Mouse (Mus musculus) ES-E14 (cell line): ENCODE data around the gene Fam193b. TPM values are rescaled to one million over a fixed set of nuclear protein-coding genes. Genes with fewer than 3 reads are reported as not detected.

Experiments used
- DNase-seq: peaks from one replicate; pipeline ENCODE4 v3.0.0-alpha.2; 2013; ENCODE audit warnings: low read depth, low spot score
- H3K27ac ChIP-seq: 2 replicates; pipeline ENCODE4 v1.5.1; 2012; ENCODE audit warnings: low read depth, mild to moderate bottlenecking, low read length, moderate library complexity, mixed read lengths; ENCODE audit not compliant: poor library complexity, insufficient read depth, severe bottlenecking
- H3K36me3 ChIP-seq: 2 replicates; pipeline ENCODE4 v1.6.1; 2012; ENCODE audit warnings: mild to moderate bottlenecking, low read length, moderate library complexity, mixed read lengths; ENCODE audit not compliant: control insufficient read depth, poor library complexity, insufficient read depth, severe bottlenecking
- H3K4me1 ChIP-seq, 2 experiments: fragments of 150-350 bp in 1 of 2; sonication (generic) in 1 of 2; 2 replicates each; pipeline ENCODE4 v1.6.1; 2012; ENCODE audit warnings: low read length in 2 of 2, mild to moderate bottlenecking in 1 of 2, mixed read lengths in 1 of 2; ENCODE audit not compliant: control insufficient read depth in 2 of 2, insufficient read depth in 2 of 2, poor library complexity in 1 of 2
- H3K4me3 ChIP-seq, 2 experiments: fragments of 150-350 bp in 1 of 2; sonication (generic) in 1 of 2; 2 replicates each; pipeline ENCODE4 v1.5.1; 2012; ENCODE audit warnings: low read length in 2 of 2, low read depth in 1 of 2, mild to moderate bottlenecking in 1 of 2, mixed read lengths in 1 of 2; ENCODE audit not compliant: insufficient read depth in 1 of 2, poor library complexity in 1 of 2, severe bottlenecking in 1 of 2
- H3K9ac ChIP-seq: 2 replicates; pipeline ENCODE4 v1.6.1; 2012; ENCODE audit warnings: low read depth, mild to moderate bottlenecking, low read length, mixed read lengths; ENCODE audit not compliant: poor library complexity, insufficient read depth, severe bottlenecking
- H3K9me3 ChIP-seq: fragments of 150-350 bp; sonication (generic); 2 replicates; pipeline ENCODE4 v1.6.1; 2012; ENCODE audit warnings: low read depth, mild to moderate bottlenecking, low read length; ENCODE audit not compliant: control insufficient read depth, insufficient read depth
- CHD2 ChIP-seq: IDR thresholded peaks from 2 replicates; pipeline ENCODE4 v1.6.1; 2014; ENCODE audit warnings: mild to moderate bottlenecking, low read depth, low read length, inconsistent platforms
- HCFC1 ChIP-seq: IDR thresholded peaks from 2 replicates; pipeline ENCODE4 v1.6.1; 2012; ENCODE audit warnings: low read length, inconsistent platforms, borderline replicate concordance; ENCODE audit not compliant: insufficient read depth
- MAFK ChIP-seq: IDR thresholded peaks from 2 replicates; pipeline ENCODE4 v1.6.1; 2014; ENCODE audit warnings: mild to moderate bottlenecking, low read depth, low read length, inconsistent platforms; ENCODE audit not compliant: insufficient read depth
- ZC3H11A ChIP-seq: IDR thresholded peaks from 2 replicates; pipeline ENCODE4 v1.6.1; 2012; ENCODE audit warnings: low read depth, mild to moderate bottlenecking, inconsistent platforms, low read length, borderline replicate concordance
- ZNF384 ChIP-seq: IDR thresholded peaks from 2 replicates; pipeline ENCODE4 v1.6.1; 2012; ENCODE audit warnings: low read depth, low read length, inconsistent platforms
- in situ Hi-C, 2 experiments: fragments of 600-800 bp; cut with MboI; formaldehyde crosslinking; loops; one replicate each; pipeline ENCODE4 v1.15.1; 2025; ENCODE audit warnings: low sequenced_read_pairs in 2 of 2, inconsistent platforms in 1 of 2; ENCODE audit not compliant: unreplicated experiment in 2 of 2
- total RNA-seq: library from RNA; depleted of rRNA; stranded (reverse); fragments of 300-350 nt; gene quantifications from 2 replicates; pipeline ENCODE4 v1.2.3, GENCODE M21; 2012

Fam193b gene
- total RNA-seq, 1 experiment = 50.8 TPM

DNA sequence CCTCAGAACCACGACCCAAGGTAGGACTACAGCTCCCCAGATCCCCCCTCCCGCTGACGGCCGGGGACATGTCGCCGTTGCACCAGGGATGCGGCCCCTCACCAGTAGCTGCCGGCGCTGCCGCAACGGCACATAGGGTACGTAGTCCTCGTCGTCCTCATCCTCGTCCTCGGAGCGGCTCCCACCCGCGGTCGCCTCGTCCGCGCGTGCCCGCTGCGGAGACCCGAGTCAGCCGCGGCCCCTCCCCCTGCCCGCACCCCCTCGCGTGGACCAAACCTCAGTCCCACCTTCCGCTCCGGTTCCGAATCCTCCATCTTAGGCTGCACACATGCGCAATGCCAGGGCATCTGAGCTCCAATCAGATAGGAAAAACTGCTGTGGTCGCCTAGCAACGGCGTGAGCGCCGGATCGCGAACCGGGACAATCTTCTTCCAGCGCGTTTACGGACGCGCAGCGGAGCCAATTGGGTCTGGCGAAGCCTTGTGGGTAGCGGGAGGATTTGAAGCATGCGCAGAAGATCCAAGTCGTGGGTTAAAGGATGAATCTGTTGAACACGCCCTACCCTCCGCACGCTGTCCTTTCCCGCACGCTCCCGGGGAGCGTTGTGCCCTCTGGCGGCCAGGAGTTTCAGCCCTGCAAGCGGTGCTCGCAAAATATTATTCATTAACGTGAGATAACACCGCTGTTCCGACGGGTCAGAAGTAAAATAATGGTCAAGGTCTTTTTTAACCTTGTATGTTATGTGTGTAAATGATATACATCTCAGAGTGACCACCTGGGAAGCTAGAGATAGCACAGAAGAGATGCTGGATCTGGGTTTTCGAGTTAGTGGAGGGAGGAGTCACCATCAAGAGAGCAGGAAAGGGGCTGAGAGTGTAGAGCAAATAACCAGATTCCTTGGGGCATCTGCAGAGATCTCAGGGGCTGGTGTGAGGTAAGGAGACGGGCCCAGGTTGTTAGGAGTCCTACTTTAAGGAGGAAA is 34.4 kb downstream of the Fam193b start, which contains the start of gene Ddx41:
Gene Ddx41, minus strand, starts transcription at position 465 of the 982 bp plus-strand sequence.
- H3K9me3 ChIP-seq = no peaks in the 10 kb centered on the region
- in situ Hi-C loops = no loop called here
- peaks cover 2 to 5% of the 10 kb centered on the region in 2 experiments; a peak in 1 of 4 replicates for H3K4me1 ChIP-seq
- peak within 1 kb of the TSS; percentile 77 to 95 for H3K4me3 ChIP-seq
- peak within 1 kb of the TSS; percentile 38; the same call in 1 of the 2 replicates for H3K27ac ChIP-seq
- peaks cover 43% of the 10 kb centered on the region for H3K36me3 ChIP-seq
- H3K9ac ChIP-seq = peak within 1 kb of the TSS; percentile 93
- peak; percentile 83 for TF ChIP-seq HCFC1
- no peak for TF ChIP-seq ZC3H11A
- peak; percentile 99 for DNase-seq

DNA sequence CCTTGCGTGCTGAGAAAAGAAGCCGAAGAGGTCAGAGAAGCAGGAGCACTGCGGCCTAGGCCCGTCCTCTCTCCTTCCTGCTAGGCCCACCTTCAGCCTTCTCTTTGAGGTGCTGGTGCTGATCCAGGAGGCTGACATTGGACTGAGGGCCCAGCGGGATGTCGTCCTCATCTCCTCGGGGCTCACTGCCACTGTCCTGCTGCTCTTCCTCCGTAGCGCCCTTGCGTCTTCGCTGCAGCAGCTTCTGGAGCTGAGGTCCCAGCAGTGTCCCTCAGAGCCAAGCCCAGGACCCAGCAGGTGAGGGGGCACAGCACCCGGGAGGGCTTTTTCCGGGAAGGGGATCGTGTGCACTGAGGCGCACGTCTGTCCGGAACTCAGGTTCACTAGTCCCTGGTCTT is 35.1 kb downstream of the Fam193b start:
- H3K9me3 ChIP-seq = no peaks in the 10 kb centered on the region
- peak overlapping the region; percentile 77 to 95 for H3K4me3 ChIP-seq
- H3K4me1 ChIP-seq = peaks cover 2 to 5% of the 10 kb centered on the region in 2 experiments; a peak in 1 of 4 replicates
- no peak for TF ChIP-seq HCFC1
- no peak for TF ChIP-seq ZC3H11A
- in situ Hi-C loops = no loop called here
- no peak overlapping the region; the same call in 1 of the 2 replicates for H3K27ac ChIP-seq
- peak overlapping the region; percentile 93 for H3K9ac ChIP-seq
- DNase-seq = no peak
- peaks cover 45% of the 10 kb centered on the region for H3K36me3 ChIP-seq

DNA sequence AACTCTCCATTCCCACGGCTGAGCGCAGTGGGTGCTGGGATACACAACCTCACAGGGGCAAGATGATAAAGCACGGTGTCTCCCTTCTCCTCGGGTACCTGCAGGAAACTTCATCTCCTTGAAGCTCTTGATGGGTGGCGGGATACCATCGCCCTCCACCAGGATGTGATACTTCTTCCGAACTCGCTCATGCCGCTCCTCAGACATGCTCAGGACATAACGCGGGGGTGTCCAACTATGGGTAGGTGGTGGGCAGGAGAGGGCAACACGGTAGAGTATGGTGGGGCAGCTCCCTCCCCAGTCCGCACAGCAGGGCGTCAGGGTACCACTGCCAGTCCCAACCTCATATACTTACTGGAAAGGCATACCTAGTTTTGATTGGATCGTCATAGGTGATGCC is 35.7 kb downstream of the Fam193b start:
- Histone ChIP-seq H3K4me1 (peaks cover 2 to 5% of the 10 kb centered on the region in 2 experiments; a peak in 1 of 4 replicates), H3K9ac (0 out of 2 replicates have a peak overlapping the region, but pooled peaks have one; percentile 93), H3K36me3 (peaks cover 51% of the 10 kb centered on the region), H3K4me3 (peak overlapping the region; percentile 77 to 95; a peak in 3 of 4 replicates), H3K27ac (no peak overlapping the region), H3K9me3 (no peaks in the 10 kb centered on the region)
- TF ChIP-seq CHD2 = no peak
- no peak for TF ChIP-seq ZC3H11A
- TF ChIP-seq HCFC1 = no peak
- TF ChIP-seq ZNF384 = no peak
- TF ChIP-seq MAFK = no peak
- DNase-seq = no peak
- in situ Hi-C loops = no loop called here

DNA sequence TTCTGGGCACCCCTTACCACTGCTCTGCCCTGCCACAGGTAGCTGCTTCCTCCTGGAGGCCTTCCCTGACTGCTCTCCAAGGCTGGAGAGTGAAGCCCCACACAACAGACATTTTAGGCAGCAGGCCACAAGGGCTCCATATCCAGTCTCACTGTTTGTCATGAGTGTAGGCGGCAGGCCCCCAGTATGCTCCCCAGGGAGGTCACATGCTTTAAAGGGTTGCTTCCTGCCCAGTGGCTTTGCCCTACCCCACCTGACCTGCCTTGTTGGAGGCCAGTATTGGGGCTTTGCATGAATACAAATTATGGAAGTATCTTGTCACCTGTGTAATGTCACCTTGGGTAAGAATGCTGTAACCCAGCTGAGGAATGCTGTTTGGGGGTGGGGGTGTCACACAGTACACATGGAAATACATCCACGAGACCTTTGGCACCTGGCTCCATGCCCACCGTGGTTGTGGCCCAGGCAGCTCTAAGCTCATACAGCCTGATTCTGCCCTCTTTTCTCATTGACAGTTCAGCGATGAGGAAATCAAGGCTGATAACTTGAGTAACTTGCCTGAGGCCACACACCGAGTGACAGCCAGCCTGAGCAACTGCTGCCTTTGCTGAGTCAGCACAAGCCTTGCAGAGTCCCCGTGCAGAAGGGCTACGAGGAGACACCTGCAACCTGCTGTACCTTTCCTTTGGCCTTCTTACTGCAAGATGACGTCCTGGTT is 41.6 kb downstream of the Fam193b start, which contains the start of gene Dok3:
Gene Dok3, minus strand, starts transcription at position 99 of the 718 bp plus-strand sequence.
- peaks cover 0 to 3% of the 10 kb centered on the region in 2 experiments; a peak in 1 of 4 replicates for H3K4me1 ChIP-seq
- peaks cover 41% of the 10 kb centered on the region for H3K36me3 ChIP-seq
- no peaks in the 10 kb centered on the region for H3K9me3 ChIP-seq
- in situ Hi-C loops = no loop called here
- DNase-seq = no peak
- no peak within 1 kb of the TSS for H3K27ac ChIP-seq
- TF ChIP-seq ZC3H11A = no peak
- TF ChIP-seq HCFC1 = no peak
- TF ChIP-seq MAFK = peak; percentile 88
- no peak for TF ChIP-seq ZNF384
- no peak for TF ChIP-seq CHD2
- no peak within 1 kb of the TSS for H3K4me3 ChIP-seq
- H3K9ac ChIP-seq = no peak within 1 kb of the TSS
